Mouse (Mus musculus): ENCODE data around the gene Fam129c.

DNA sequence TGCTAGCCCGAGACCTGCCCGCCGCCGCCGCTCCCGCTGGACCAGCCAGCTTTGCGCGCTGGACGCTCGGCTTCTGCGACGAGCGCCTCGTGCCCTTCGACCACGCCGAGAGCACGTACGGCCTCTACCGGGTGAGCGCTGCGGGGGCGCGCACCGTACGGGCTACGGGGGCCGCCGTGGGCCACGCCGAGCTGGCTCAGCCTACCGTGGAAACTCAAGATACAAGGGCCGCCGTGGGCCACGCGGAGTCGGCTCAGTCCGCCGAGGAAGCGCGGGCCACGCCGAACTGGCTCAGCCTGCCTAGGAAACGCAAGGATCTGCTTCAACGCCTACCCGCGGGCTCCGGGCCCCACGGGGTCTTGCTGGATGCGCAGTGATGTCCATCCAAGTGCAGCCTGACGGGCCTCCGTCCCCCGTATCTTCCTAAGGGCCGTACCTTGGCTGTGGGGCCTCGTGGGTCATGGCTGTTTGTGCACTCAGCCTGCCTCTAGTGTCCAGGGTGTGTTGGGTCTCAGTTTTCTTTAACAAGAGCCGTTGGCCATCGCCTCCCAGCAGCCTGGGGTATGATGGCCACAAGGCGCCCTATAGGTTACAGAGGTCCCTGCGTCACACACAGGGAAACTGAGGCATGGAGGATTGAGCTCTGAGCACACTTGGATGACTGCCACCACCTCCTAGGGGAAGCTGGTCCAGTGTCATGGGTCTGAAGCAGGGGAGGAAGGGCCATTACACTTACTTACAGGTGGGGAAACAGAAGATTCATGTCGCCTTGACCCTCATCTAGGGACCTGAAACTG lies 4.9 kb upstream of the Fam129c start:
- TF ChIP-seq CTCF (IDR thresholded peaks at IDR 0.05; ENCODE audit: control insufficient read depth, insufficient read depth, insufficient read length): no peak
- TF ChIP-seq CEBPB (IDR thresholded peaks at IDR 0.05; ENCODE audit: low read depth): no peak
- TF ChIP-seq MYOD1 (IDR thresholded peaks at IDR 0.05; ENCODE audit: control insufficient read depth, insufficient read length, low read depth): no peak

Measured in C2C12 (cell line).